Mouse (Mus musculus) erythroblast, embryonic 14.5 days (primary cell): ENCODE measurements around the gene Fars2. TPM values are rescaled to one million over a fixed set of nuclear protein-coding genes. Genes with fewer than 3 reads are reported as not detected.

ENCODE experiments used
- H3K27me3 ChIP-seq: 2 replicates; pipeline ENCODE4 v1.6.1; 2012; ENCODE audit warnings: inconsistent platforms; ENCODE audit not compliant: control insufficient read depth
- H3K36me3 ChIP-seq: 2 replicates; pipeline ENCODE4 v1.6.1; 2012; ENCODE audit warnings: mild to moderate bottlenecking, inconsistent platforms; ENCODE audit not compliant: control insufficient read depth
- H3K4me1 ChIP-seq: 2 replicates; pipeline ENCODE4 v1.6.1; 2012; ENCODE audit warnings: inconsistent platforms; ENCODE audit not compliant: control insufficient read depth
- H3K4me3 ChIP-seq: replicated peaks from 2 replicates; pipeline ENCODE3; 2012; ENCODE audit warnings: moderate library complexity, mild to moderate bottlenecking, inconsistent platforms
- H3K9me3 ChIP-seq: 2 replicates; pipeline ENCODE4 v1.6.1; 2012; ENCODE audit warnings: low read length, inconsistent platforms, mixed read lengths; ENCODE audit not compliant: control insufficient read depth
- GATA1 ChIP-seq: IDR thresholded peaks from 2 replicates; pipeline ENCODE4 v1.6.1; 2012; ENCODE audit warnings: low read length, inconsistent platforms, mixed read lengths
- TAL1 ChIP-seq: IDR thresholded peaks from 3 replicates; pipeline ENCODE4 v1.6.1; 2012; ENCODE audit warnings: low read length, inconsistent platforms, mixed read lengths
- polyA plus RNA-seq: library from polyadenylated mRNA; stranded (reverse); fragments of >175 nt; gene quantifications from 2 replicates; pipeline ENCODE4 v1.2.3, GENCODE M21; 2012

Gene Fars2
- polyA plus RNA-seq, 1 experiment, result 7.4 TPM

DNA sequence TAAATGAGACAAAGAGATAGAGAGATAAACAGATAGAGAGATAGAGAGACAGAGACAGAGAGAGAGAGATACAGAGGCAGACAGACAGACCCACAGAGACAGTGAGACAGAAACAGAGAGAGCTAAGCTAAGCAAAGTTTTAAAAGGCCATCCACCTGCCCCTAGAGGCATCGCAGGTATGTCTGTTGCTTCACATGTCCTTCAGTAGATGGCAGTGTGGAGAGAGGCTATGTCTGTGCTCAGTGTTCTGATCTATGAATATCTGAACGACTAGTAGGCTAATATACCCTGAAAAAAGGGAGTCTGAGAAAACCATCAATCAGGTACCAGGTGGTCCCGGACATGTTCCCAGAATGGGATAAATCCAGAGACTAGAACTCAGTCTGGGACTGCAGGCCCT, 537.0 kb downstream of the Fars2 start:
- no peak for TF ChIP-seq TAL1
- no peak for TF ChIP-seq GATA1
- Histone ChIP-seq H3K9me3 (no peaks in the 10 kb centered on the region), H3K4me3 (no peak overlapping the region), H3K27me3 (no peaks in the 10 kb centered on the region), H3K4me1 (no peaks in the 10 kb centered on the region), H3K36me3 (no peaks in the 10 kb centered on the region)

DNA sequence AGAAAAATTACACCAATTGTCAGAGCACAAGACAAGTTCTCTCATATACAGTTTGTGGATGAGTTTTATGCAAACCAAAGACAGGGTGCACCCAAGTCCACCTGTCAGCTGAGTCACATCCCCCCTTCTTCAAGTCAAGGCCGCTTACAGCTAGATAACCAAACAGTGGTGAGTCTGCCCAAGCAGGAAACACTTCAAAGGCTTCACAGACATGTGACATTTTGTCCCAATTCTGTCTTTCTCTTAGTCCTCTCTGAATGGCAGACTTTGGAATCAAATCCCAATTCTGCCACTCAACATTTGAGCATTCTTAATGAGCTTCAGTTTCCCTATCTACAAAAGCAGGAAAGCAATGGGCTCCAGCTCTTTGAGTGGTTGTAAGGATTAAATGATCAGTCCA, 562.1 kb downstream of the Fars2 start:
- H3K4me1 ChIP-seq, result no peaks in the 10 kb centered on the region
- no peak for TF ChIP-seq TAL1
- TF ChIP-seq GATA1, result no peak
- no peaks in the 10 kb centered on the region for H3K27me3 ChIP-seq

DNA sequence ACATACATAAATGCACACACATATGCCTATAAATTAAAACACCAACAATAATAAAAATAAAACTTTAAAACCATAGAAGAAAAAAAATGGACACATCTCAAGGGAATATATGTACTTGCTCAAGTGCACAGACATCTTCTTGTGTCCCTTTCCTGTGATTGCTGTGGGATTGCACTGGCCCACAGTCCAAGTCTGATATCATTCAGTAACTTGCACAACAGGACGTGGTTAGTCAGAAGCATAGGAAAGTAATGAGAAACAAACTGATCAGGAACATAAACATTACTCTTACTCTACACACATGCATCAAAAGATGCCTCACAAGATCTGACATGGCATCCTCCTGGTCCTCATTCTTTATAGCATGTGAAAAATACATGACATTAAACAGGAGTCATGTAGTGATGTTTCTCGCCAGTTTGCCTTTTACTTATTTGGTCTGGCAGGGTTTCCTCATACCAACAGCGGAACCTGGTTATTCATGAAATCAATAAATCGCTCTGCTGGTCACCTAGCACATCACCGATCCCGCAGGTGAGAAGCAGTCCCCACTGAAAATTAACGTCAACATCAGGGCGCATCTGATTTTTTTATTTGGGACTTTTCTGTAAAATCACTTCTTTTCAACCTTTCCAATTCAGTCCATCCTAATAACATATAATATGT, 563.6 kb downstream of the Fars2 start:
- no peaks in the 10 kb centered on the region for H3K4me1 ChIP-seq
- TF ChIP-seq TAL1 (no peak), GATA1 (no peak)
- no peaks in the 10 kb centered on the region for H3K9me3 ChIP-seq
- H3K4me3 ChIP-seq, result no peak overlapping the region
- H3K27me3 ChIP-seq, result no peaks in the 10 kb centered on the region
- no peaks in the 10 kb centered on the region for H3K36me3 ChIP-seq

More for the DNA sequence above, 562.1 kb downstream of the Fars2 start:
- Histone ChIP-seq H3K4me3 (no peak overlapping the region), H3K9me3 (no peaks in the 10 kb centered on the region), H3K36me3 (no peaks in the 10 kb centered on the region)

DNA sequence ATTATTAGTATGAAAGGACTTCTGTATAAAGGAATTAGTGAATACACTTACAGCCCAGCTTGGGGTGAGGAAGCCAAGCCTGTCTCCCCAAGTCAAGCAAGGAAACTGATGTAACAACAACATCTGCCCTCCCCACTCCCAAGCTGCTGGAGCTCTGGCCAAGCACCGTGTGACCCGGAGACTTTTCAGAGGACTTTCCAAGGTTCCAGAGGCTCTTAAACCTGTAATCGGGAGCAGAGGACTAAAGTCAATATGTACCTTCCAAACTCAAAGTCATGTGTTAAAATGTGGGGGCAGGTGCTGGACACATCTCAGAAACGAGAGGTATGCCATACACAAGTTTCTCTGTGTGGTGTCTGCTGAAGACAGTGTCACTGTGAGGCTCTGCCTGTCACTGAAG, 566.4 kb downstream of the Fars2 start:
- no peak for TF ChIP-seq GATA1
- TF ChIP-seq TAL1, result no peak

GRCm38 (mm10) chr13:36695516-36696201, 578.4 kb downstream of the Fars2 start:
- Histone ChIP-seq H3K4me3 (no peak overlapping the region), H3K27me3 (no peaks in the 10 kb centered on the region), H3K9me3 (no peaks in the 10 kb centered on the region), H3K4me1 (no peaks in the 10 kb centered on the region), H3K36me3 (no peaks in the 10 kb centered on the region)
- no peak for TF ChIP-seq TAL1
- no peak for TF ChIP-seq GATA1

More for the DNA sequence above, 566.4 kb downstream of the Fars2 start:
- H3K4me1 ChIP-seq, result no peaks in the 10 kb centered on the region
- no peaks in the 10 kb centered on the region for H3K36me3 ChIP-seq
- H3K27me3 ChIP-seq, result no peaks in the 10 kb centered on the region
- H3K9me3 ChIP-seq, result peaks cover 3% of the 10 kb centered on the region
- H3K4me3 ChIP-seq, result no peak overlapping the region

DNA sequence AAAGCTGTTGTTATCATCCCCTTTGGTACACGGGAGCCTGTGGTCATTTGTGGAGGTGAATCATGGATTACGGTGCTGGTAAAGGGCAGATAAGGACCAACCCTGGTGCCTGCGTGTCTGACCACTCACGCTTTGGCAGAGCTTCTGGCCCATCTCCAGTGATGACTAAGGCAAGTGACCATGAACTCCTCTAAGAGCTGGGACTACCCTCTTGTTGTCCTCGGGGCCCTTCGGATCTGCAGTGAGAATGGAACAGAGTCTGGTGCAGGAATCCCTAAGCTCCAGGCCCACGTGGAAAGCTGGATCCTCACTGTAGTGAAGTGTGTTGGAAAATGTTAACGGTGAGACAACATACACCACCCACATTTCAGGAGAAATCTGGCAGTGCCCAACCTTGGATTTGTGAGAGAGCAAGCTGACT, 579.1 kb downstream of the Fars2 start:
- H3K36me3 ChIP-seq, result no peaks in the 10 kb centered on the region
- no peaks in the 10 kb centered on the region for H3K4me1 ChIP-seq
- TF ChIP-seq TAL1, result no peak
- TF ChIP-seq GATA1, result no peak
- no peak overlapping the region for H3K4me3 ChIP-seq
- H3K9me3 ChIP-seq, result no peaks in the 10 kb centered on the region
- H3K27me3 ChIP-seq, result no peaks in the 10 kb centered on the region

GRCm38 (mm10) chr13:36707088-36707690, 590.0 kb downstream of the Fars2 start:
- Histone ChIP-seq H3K36me3 (no peaks in the 10 kb centered on the region), H3K4me1 (no peaks in the 10 kb centered on the region), H3K4me3 (no peak overlapping the region), H3K27me3 (no peaks in the 10 kb centered on the region), H3K9me3 (no peaks in the 10 kb centered on the region)
- TF ChIP-seq TAL1, result no peak
- TF ChIP-seq GATA1, result no peak

DNA sequence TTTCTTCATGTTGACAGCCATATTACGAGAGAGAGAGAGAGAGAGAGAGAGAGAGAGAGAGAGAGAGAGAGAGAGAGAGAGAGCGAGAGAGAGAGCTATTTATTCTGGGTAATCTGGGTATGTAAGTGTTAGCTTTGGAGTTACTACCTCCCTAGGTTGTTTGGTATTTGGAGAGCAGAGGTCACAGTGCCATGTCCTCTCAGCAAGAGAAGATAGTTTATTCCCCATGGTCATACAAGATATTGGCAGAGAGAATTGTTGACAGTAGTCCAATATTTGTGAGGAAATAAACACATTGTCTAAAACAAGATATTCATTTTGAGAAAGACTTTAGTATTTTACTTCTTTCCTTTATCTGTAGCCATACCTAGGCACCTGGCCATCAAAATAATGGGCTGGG, 596.9 kb downstream of the Fars2 start:
- no peaks in the 10 kb centered on the region for H3K36me3 ChIP-seq
- no peaks in the 10 kb centered on the region for H3K9me3 ChIP-seq
- H3K27me3 ChIP-seq, result no peaks in the 10 kb centered on the region
- TF ChIP-seq GATA1 (no peak), TAL1 (no peak)
- no peaks in the 10 kb centered on the region for H3K4me1 ChIP-seq
- H3K4me3 ChIP-seq, result no peak overlapping the region

- Histone ChIP-seq H3K4me3 (no peak overlapping the region), H3K4me1 (no peaks in the 10 kb centered on the region), H3K9me3 (no peaks in the 10 kb centered on the region), H3K27me3 (peaks cover 1% of the 10 kb centered on the region), H3K36me3 (no peaks in the 10 kb centered on the region)
- TF ChIP-seq GATA1 (no peak), TAL1 (no peak)
Measured at GRCm38 (mm10) chr13:36716708-36717107, 599.5 kb downstream of the Fars2 start.
